Mouse (Mus musculus) layer of hippocampus, adult 2 months (tissue): ENCODE measurements at regions not wholly inside any gene's neighbourhood (a gene's known extent, or its start where the extent isn't known, plus 50 kb on each side); places are given as distances from the start of the nearest gene placed in this dataset.

Source experiments
- DNase-seq, 2 experiments: peaks; one replicate each; pipeline ENCODE4 v3.0.0; 2022; ENCODE audit warnings: low spot score in 2 of 2
- H3K27ac ChIP-seq: fragments of 200-600 bp; 2 replicates; pipeline ENCODE4 v1.8.1; 2022
- H3K4me3 ChIP-seq: fragments of 200-600 bp; 2 replicates; pipeline ENCODE4 v1.8.1; 2022; ENCODE audit warnings: mild to moderate bottlenecking
- CTCF ChIP-seq: fragments of 200-600 bp; conservative IDR thresholded peaks from 2 replicates; pipeline ENCODE4 v1.8.1; 2022; ENCODE audit warnings: antibody characterized with exemption, mild to moderate bottlenecking, moderate library complexity

GRCm38 (mm10) chr1:186237556-186237955, 120.4 kb upstream of the Lyplal1 start:
- H3K4me3 ChIP-seq = no peak overlapping the region
- TF ChIP-seq CTCF = no peak

GRCm38 (mm10) chr1:186236267-186237020, 119.3 kb upstream of the Lyplal1 start:
- DNase-seq = no peak
- Histone ChIP-seq H3K4me3 (no peak overlapping the region), H3K27ac (no peak overlapping the region)
- no peak for TF ChIP-seq CTCF

More at GRCm38 (mm10) chr1:186237556-186237955, 120.4 kb upstream of the Lyplal1 start:
- no peak for DNase-seq
- no peak overlapping the region for H3K27ac ChIP-seq

GRCm38 (mm10) chr1:186234536-186234935, 117.4 kb upstream of the Lyplal1 start:
- H3K27ac ChIP-seq = no peak overlapping the region
- no peak for TF ChIP-seq CTCF
- H3K4me3 ChIP-seq = no peak overlapping the region
- DNase-seq = no peak

- H3K4me3 ChIP-seq = no peak overlapping the region
- no peak for DNase-seq
- no peak overlapping the region for H3K27ac ChIP-seq
- no peak for TF ChIP-seq CTCF
These were observed 113.4 kb upstream of the Lyplal1 start for GRCm38 (mm10) chr1:186230476-186230875.

- DNase-seq = no peak
- Histone ChIP-seq H3K27ac (no peak overlapping the region), H3K4me3 (no peak overlapping the region)
- no peak for TF ChIP-seq CTCF
These were observed 112.7 kb upstream of the Lyplal1 start for GRCm38 (mm10) chr1:186229856-186230255.

GRCm38 (mm10) chr1:186228396-186228795, 111.3 kb upstream of the Lyplal1 start:
- no peak overlapping the region for H3K4me3 ChIP-seq
- TF ChIP-seq CTCF = no peak
- DNase-seq = no peak
- H3K27ac ChIP-seq = no peak overlapping the region

- no peak overlapping the region for H3K4me3 ChIP-seq
- no peak for DNase-seq
- no peak for TF ChIP-seq CTCF
- no peak overlapping the region for H3K27ac ChIP-seq
These were observed 107.1 kb upstream of the Lyplal1 start for GRCm38 (mm10) chr1:186224231-186224630.

GRCm38 (mm10) chr1:186223417-186223816, 106.3 kb upstream of the Lyplal1 start:
- no peak for DNase-seq
- TF ChIP-seq CTCF = no peak
- Histone ChIP-seq H3K4me3 (no peak overlapping the region), H3K27ac (no peak overlapping the region)

- no peak overlapping the region for H3K4me3 ChIP-seq
- no peak overlapping the region for H3K27ac ChIP-seq
- DNase-seq = no peak
- no peak for TF ChIP-seq CTCF
These were observed 101.9 kb upstream of the Lyplal1 start for GRCm38 (mm10) chr1:186218995-186219394.

- Histone ChIP-seq H3K4me3 (no peak overlapping the region), H3K27ac (no peak overlapping the region)
- TF ChIP-seq CTCF = no peak
- no peak for DNase-seq
These were observed 100.1 kb upstream of the Lyplal1 start for GRCm38 (mm10) chr1:186217198-186217597.

GRCm38 (mm10) chr1:186204151-186204550, 87.0 kb upstream of the Lyplal1 start:
- TF ChIP-seq CTCF = no peak
- DNase-seq = no peak
- no peak overlapping the region for H3K27ac ChIP-seq
- no peak overlapping the region for H3K4me3 ChIP-seq

GRCm38 (mm10) chr1:186202536-186202935, 85.4 kb upstream of the Lyplal1 start:
- no peak for TF ChIP-seq CTCF
- DNase-seq = no peak

GRCm38 (mm10) chr1:186198391-186198790, 81.3 kb upstream of the Lyplal1 start:
- DNase-seq = no peak
- no peak for TF ChIP-seq CTCF
- H3K27ac ChIP-seq = no peak overlapping the region
- no peak overlapping the region for H3K4me3 ChIP-seq

More at GRCm38 (mm10) chr1:186202536-186202935, 85.4 kb upstream of the Lyplal1 start:
- Histone ChIP-seq H3K4me3 (no peak overlapping the region), H3K27ac (no peak overlapping the region)

- H3K4me3 ChIP-seq = no peak overlapping the region
- H3K27ac ChIP-seq = no peak overlapping the region
- DNase-seq = no peak
- no peak for TF ChIP-seq CTCF
These were observed 79.9 kb upstream of the Lyplal1 start for GRCm38 (mm10) chr1:186197057-186197456.
